8 mouse cellular contexts compared by ENCODE assay signal in the genomic region with DNA sequence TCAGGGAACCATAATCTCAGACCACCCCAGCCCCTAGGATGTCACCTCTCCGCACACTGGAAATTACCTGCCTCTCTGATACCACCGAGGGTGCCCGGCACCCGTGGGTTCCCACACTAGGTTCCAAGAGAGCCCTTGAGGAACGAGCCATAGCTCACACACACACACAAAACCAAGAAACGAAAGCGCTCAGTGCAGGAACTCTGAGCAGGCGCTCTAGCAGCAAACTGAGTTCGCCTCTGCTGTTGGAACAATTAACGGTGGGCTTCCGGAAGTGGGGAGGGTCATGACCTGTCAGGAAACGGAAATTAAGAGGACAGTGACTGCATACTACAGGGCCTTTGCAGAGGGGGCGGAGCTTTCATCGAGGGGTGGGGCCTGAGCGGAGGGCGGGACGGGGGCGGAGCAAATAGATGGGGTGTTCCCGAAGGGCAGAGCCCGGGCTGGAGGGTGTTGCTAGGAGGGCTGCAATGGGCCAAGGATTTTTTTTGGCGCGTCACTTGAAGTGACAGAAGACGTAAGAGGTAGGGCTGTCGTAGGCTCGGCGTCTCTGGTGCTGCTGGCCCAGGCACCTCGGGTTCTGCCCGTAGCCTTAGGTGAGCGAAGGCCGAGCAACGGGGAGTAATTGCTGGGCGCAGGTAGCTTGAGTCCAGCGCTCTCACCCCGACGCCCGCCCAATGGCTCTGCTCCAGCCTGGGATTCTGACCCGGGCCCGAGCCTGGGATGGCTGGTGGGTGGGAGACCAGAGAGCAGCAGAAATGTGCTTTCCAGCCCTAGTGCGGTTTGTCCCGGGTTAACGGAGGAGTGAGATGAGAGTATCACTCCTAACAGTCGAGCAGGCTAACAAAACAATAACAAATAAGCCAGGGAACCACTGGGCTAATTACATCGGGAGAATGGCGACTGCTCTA. TPM values are rescaled to one million over a fixed set of nuclear protein-coding genes. Genes with fewer than 3 reads are reported as not detected.
DNase-seq lines count a peak whose midpoint lies in the region; ATAC-seq and TF ChIP-seq lines count a peak whose summit lies in the region.

No protein-coding gene starts in this region.

- 2% methylated on average over 44 of the region's 44 CpGs for WGBS in hindbrain, embryonic 10.5 days
- 2% methylated on average over 44 of the region's 44 CpGs for WGBS in lung, embryonic 15.5 days
- 2% methylated on average over 44 of the region's 44 CpGs for WGBS in thymus, adult 2 months

- peak overlapping the region; percentile 69 for H3K9ac ChIP-seq in lung, embryonic 15.5 days

- no peaks in the 10 kb centered on the region for H3K27me3 ChIP-seq in hindbrain, embryonic 10.5 days (ENCODE audit: insufficient read depth, poor library complexity, severe bottlenecking)
- H3K27me3 ChIP-seq in lung, embryonic 15.5 days: no peaks in the 10 kb centered on the region
- no peaks in the 10 kb centered on the region for H3K27me3 ChIP-seq in thymus, adult 2 months (ENCODE audit: control insufficient read depth, insufficient read depth, low read length)

- H3K9me3 ChIP-seq in hindbrain, embryonic 10.5 days: no peaks in the 10 kb centered on the region
- H3K9me3 ChIP-seq in lung, embryonic 15.5 days: no peaks in the 10 kb centered on the region

- H3K4me3 ChIP-seq in hindbrain, embryonic 10.5 days: peak overlapping the region; percentile 73
- H3K4me3 ChIP-seq in lung, embryonic 15.5 days: peak overlapping the region; percentile 65
- peak overlapping the region; percentile 78 for H3K4me3 ChIP-seq in thymus, adult 2 months (ENCODE audit: control insufficient read depth, insufficient read depth, low read length)

- peak; percentile 94 for TF ChIP-seq POLR2A in thymus, adult 2 months (IDR thresholded peaks at IDR 0.05; ENCODE audit: control insufficient read depth, extremely low read depth, insufficient read depth, low read length, poor library complexity)

- ATAC-seq in frontal cortex, adult (ENCODE audit: low TSS enrichment): peak; percentile 94
- peak; percentile 96 for ATAC-seq in lung, embryonic 15.5 days (ENCODE audit: borderline replicate concordance, extremely low read depth, low FRiP score, low TSS enrichment)

- peak; percentile 83 for DNase-seq in MN1 (ENCODE audit: low spot score)
- peak; percentile 85 for DNase-seq in cerebellum, adult 9-10 months
- DNase-seq in hindbrain, embryonic 10.5 days (ENCODE audit: low spot score): peak; percentile 96
- DNase-seq in layer of hippocampus, adult 9-10 months (ENCODE audit: low spot score): peak; percentile 68
- DNase-seq in ovary, adult 18-20 months (ENCODE audit: low spot score): peak; percentile 81
- DNase-seq in thymus, adult 2 months: peak; percentile 90

- H3K4me2 ChIP-seq in lung, embryonic 15.5 days: peak overlapping the region; percentile 93

- peaks cover 32% of the 10 kb centered on the region for H3K4me1 ChIP-seq in hindbrain, embryonic 10.5 days (replicated peaks)
- peaks cover 16% of the 10 kb centered on the region for H3K4me1 ChIP-seq in lung, embryonic 15.5 days
- H3K4me1 ChIP-seq in thymus, adult 2 months (replicated peaks; ENCODE audit: control insufficient read depth, insufficient read depth, low read length): peaks cover 41% of the 10 kb centered on the region

- TF ChIP-seq CTCF in thymus, adult 2 months (IDR thresholded peaks at IDR 0.05; ENCODE audit: borderline replicate concordance, control insufficient read depth, extremely low read depth, insufficient read depth, low read length, poor library complexity): no peak; the same call in 1 of the 2 replicates

- peak overlapping the region; percentile 91 for H3K27ac ChIP-seq in hindbrain, embryonic 10.5 days
- peak overlapping the region; percentile 86 for H3K27ac ChIP-seq in lung, embryonic 15.5 days
- peak overlapping the region; percentile 96 for H3K27ac ChIP-seq in thymus, adult 2 months (ENCODE audit: control insufficient read depth, insufficient read depth, low read length)

- 0 out of 2 replicates have a peak, but pooled peaks cover 6% of the 10 kb centered on the region for H3K36me3 ChIP-seq in hindbrain, embryonic 10.5 days
- no peaks in the 10 kb centered on the region for H3K36me3 ChIP-seq in lung, embryonic 15.5 days
- no peaks in the 10 kb centered on the region for H3K36me3 ChIP-seq in thymus, adult 2 months (ENCODE audit: control insufficient read depth, insufficient read depth, low read length)

RNA-seq across cellular contexts. Expression of gene Ifnar1, which starts 20.2 kb away (rescaled TPM):
- polyA plus RNA-seq in hindbrain, embryonic 10.5 days (2016; fragmentation: Nextera tagmentation; extraction: Ambion mirVana): 49.8 and 50.5 TPM in 2 replicates
- polyA plus RNA-seq in lung, embryonic 15.5 days (2015; fragmentation: Nextera tagmentation; extraction: Ambion mirVana): 61.5 and 68.0 TPM in 2 replicates
- polyA plus RNA-seq in thymus, adult 2 months (2012; rRNA removed): 47.0 and 49.1 TPM in 2 replicates

RNA-seq across cellular contexts. Expression of gene Il10rb, which starts 58.9 kb away (rescaled TPM):
- polyA plus RNA-seq in hindbrain, embryonic 10.5 days (2016; fragmentation: Nextera tagmentation; extraction: Ambion mirVana): 7.1 and 8.6 TPM in 2 replicates
- 45.0 and 49.5 TPM in 2 replicates for polyA plus RNA-seq in lung, embryonic 15.5 days (2015; fragmentation: Nextera tagmentation; extraction: Ambion mirVana)
- 28.5 and 35.6 TPM in 2 replicates for polyA plus RNA-seq in thymus, adult 2 months (2012; rRNA removed)

Comparison
In these comparisons a context has a peak if more than half of its experiments do, and no peak if none do; other contexts are left out.
1. Peak in every context shown above with its lines: DNase-seq, ATAC-seq, H3K4me3 ChIP-seq and H3K27ac ChIP-seq.